Mouse (Mus musculus) embryo, embryonic 11 days (tissue): ENCODE measurements around the gene Cdca5.
A peak's percentile ranks its signal among the peaks of the same experiment; 100 is the strongest.

Source experiments
- DNase-seq: peaks from one replicate; pipeline ENCODE4 v3.0.0-alpha.2; 2015

Gene Cdca5

GRCm38 (mm10) chr19:6084478-6085248, at the start of gene Cdca5, which contains the start of gene Zfpl1:
TSS of gene Cdca5 (plus strand) at chr19:6084983.
TSS of gene Zfpl1 (minus strand) at chr19:6084956.
- DNase-seq, result peak; percentile 98

- DNase-seq, result no peak
These were observed 48.7 kb upstream of the Cdca5 start for GRCm38 (mm10) chr19:6035966-6036585.

- no peak for DNase-seq
These were observed 47.1 kb upstream of the Cdca5 start for GRCm38 (mm10) chr19:6037695-6038094.

DNA sequence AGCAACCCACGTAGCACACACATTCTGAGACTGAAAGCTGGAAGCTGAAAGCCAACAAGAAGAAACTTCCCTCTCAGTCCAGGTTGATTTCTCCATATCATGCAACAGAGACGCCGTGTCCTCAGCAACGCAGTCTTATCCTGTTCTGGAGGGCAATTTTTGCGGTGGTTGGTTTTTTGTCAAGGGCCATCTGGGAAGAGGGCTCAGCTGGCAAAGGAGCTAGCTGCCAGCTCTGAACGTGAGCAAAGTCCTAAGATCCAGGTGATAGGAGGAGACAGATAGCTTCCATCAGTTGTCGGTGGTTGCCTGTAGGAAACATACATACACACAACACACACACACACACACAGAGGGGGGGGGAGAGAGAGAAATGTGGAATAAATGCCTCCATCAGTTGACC, 46.5 kb upstream of the Cdca5 start:
- DNase-seq, result no peak

- no peak for DNase-seq
These were observed 44.8 kb upstream of the Cdca5 start for GRCm38 (mm10) chr19:6040002-6040401.

DNA sequence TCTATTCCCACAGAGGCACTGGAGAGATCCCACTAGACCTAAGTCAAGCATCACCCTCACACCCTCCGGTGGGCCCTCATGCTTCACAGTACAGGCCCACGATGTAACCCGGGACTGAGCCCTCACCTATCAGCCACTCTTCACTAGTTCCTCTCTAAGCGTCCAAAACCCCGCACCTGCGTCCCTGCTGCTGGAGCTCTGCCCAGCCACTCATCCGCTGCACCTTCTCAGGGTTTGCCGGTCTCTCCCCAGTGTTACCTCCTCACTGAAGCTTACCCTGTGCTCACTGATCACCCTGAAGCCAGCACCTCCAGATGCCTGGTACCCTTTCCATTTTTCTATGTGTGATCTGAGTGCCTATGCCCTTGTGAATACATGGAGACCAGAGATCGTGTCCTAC, 42.5 kb upstream of the Cdca5 start:
- DNase-seq, result no peak

DNA sequence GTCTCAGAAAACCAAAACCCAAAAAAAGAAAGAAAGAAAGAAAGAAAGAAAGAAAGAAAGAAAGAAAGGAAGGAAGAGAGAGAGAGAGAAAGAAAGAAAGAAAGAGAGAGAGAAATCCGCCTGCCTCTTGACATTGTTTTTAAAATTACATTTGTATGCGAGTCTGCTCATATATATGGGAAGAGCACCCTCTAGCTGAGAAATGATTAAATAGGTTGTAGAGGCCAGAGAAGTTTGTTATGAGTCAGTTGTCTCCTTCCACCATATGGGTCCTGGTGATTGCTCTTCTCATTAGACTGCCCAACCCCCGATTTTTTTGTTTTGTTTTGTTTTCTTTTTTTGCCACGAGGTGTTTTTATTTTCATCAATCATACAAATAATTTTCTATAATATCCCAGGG, 40.7 kb upstream of the Cdca5 start:
- DNase-seq, result peak; percentile 39

- no peak for DNase-seq
These were observed 39.2 kb upstream of the Cdca5 start for GRCm38 (mm10) chr19:6045366-6046293.

- DNase-seq, result peak; percentile 95
These were observed 38.3 kb upstream of the Cdca5 start, which contains the start of gene Syvn1 for GRCm38 (mm10) chr19:6046294-6047153. TSS of gene Syvn1 (plus strand) at chr19:6046576.

- DNase-seq, result no peak
These were observed 37.5 kb upstream of the Cdca5 start for GRCm38 (mm10) chr19:6047154-6047898.

DNA sequence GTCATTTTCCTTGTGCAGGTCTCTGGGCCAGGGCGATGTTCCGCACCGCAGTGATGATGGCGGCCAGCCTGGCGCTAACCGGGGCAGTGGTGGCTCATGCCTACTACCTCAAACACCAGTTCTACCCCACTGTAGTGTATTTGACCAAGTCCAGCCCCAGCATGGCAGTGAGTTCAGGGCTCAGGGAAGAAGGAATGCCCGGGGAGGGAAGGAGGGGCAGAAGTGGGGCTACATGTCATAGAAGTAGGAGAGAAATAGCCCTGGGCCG, 37.0 kb upstream of the Cdca5 start:
- no peak for DNase-seq

DNA sequence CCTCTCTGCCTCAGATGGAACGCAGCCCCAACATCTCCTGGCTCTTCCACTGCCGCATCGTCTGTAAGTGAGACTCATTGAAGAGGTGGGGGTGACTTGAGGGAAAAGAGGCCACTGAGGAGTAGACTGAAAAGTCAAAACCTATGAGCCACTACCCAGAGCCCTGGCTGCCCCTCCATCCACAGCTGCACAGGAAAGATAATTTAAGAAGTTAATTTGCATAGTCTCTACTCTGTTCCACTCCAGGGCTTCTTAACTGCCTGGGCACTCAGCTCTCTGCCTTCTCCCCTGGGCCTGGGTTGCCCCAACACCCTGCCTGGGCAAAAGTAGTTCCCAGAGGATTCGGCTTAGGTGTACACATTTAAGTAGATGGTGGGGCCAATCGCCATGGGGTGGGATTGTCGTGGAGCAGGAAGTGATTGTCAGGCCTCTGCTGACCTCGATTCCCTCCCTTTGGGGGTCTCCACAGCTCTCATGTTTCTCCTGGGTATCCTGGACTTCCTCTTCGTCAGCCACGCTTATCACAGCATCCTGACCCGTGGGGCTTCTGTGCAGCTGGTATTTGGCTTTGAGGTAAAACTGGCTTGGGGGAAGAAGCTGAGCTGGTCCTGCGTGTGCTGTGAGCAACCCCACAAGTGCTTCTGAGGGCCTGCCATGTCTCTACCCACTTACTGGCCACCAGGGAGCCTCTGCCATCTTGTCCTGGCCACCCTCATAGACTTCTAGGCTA, 35.9 kb upstream of the Cdca5 start:
- DNase-seq, result no peak

- no peak for DNase-seq
These were observed 32.3 kb upstream of the Cdca5 start for GRCm38 (mm10) chr19:6052516-6052915.

GRCm38 (mm10) chr19:6054296-6054695, 30.5 kb upstream of the Cdca5 start:
- no peak for DNase-seq

- no peak for DNase-seq
These were observed 28.1 kb upstream of the Cdca5 start for GRCm38 (mm10) chr19:6056696-6057095.

- DNase-seq, result peak; percentile 98
These were observed 27.3 kb upstream of the Cdca5 start, which contains the start of the genes Mrpl49 and Fau for GRCm38 (mm10) chr19:6057313-6058096. TSS of gene Mrpl49 (minus strand) at chr19:6057785. TSS of gene Fau (plus strand) at chr19:6057844.

- DNase-seq, result no peak
These were observed 26.3 kb upstream of the Cdca5 start for GRCm38 (mm10) chr19:6058513-6058912.

DNA sequence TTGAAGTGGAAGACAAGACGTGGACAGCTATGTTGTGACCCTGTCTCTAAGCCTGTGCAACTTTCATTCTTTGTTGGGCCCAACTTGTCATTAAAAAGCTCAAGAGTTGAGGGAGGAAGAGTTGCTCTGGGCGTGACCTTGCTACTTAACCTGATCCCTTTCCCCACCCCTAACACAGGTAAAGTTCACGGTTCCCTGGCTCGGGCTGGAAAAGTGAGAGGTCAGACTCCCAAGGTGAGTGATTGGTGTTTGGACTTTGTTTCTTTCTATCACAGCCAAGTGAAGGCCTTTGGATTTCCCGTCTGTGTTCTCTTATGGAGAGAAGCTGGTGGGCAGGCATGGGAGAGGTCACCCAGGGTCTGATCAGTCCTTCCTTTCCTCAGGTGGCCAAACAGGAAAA, 25.8 kb upstream of the Cdca5 start:
- DNase-seq, result no peak

- peak; percentile 96 for DNase-seq
These were observed 23.7 kb upstream of the Cdca5 start, which contains the start of gene Znhit2 for GRCm38 (mm10) chr19:6061021-6061533. TSS of gene Znhit2 (plus strand) at chr19:6061192.
